Mouse (Mus musculus) neural tube, embryonic 11.5 days (tissue): ENCODE results near the gene Zfp786. TPM values are rescaled to one million over a fixed set of nuclear protein-coding genes. Genes with fewer than 3 reads are reported as not detected.
A peak's percentile ranks its signal among the peaks of the same experiment; 100 is the strongest.

Experiments used
- ATAC-seq: fragments of 200-750 bp; cut with Nextera tagmentation; 2 replicates; pipeline ENCODE4 v1.8.0; 2017; ENCODE audit warnings: moderate number of reproducible peaks, mild to moderate bottlenecking, moderate TSS enrichment, moderate library complexity; ENCODE audit not compliant: insufficient read depth, low FRiP score, low TSS enrichment
- DNase-seq: peaks from one replicate; pipeline ENCODE4 v3.0.0-alpha.2; 2015; ENCODE audit warnings: low spot score
- H3K27ac ChIP-seq: fragments of 300-500 bp; sonication (generic); 2 replicates; pipeline ENCODE4 v1.5.1; 2014; ENCODE audit warnings: low read depth, mild to moderate bottlenecking, low read length
- H3K27me3 ChIP-seq: fragments of 300-500 bp; sonication (generic); 2 replicates; pipeline ENCODE4 v1.6.1; 2014; ENCODE audit warnings: mild to moderate bottlenecking, low read length, mixed read lengths; ENCODE audit not compliant: control insufficient read depth, insufficient read depth
- H3K36me3 ChIP-seq: fragments of 300-500 bp; sonication (generic); 2 replicates; pipeline ENCODE4 v1.6.1; 2014; ENCODE audit warnings: mild to moderate bottlenecking, low read length, moderate library complexity, mixed read lengths; ENCODE audit not compliant: control insufficient read depth, insufficient read depth
- H3K4me1 ChIP-seq: fragments of 300-500 bp; sonication (generic); 2 replicates; pipeline ENCODE4 v1.6.1; 2014; ENCODE audit warnings: low read length, mixed read lengths; ENCODE audit not compliant: control insufficient read depth, insufficient read depth
- H3K4me2 ChIP-seq: fragments of 300-500 bp; sonication (generic); 2 replicates; pipeline ENCODE4 v1.6.1; 2014; ENCODE audit warnings: low read depth, mild to moderate bottlenecking, moderate library complexity
- H3K4me3 ChIP-seq: fragments of 300-500 bp; sonication (generic); 2 replicates; pipeline ENCODE4 v1.5.1; 2014; ENCODE audit warnings: low read depth, low read length
- H3K9ac ChIP-seq: fragments of 300-500 bp; sonication (generic); 2 replicates; pipeline ENCODE4 v1.6.1; 2014; ENCODE audit warnings: mild to moderate bottlenecking, low read length
- H3K9me3 ChIP-seq: fragments of 300-500 bp; sonication (generic); 2 replicates; pipeline ENCODE4 v1.6.1; 2016; ENCODE audit warnings: low read length; ENCODE audit not compliant: control insufficient read depth
- WGBS: fragments of 180-500 bp; shearing (Covaris S2); extraction: QIAGEN DNeasy Blood & Tissue Kit; methylation state at CpG from one replicate; pipeline ENCODE4 v1.1.7; 2014; 5-methylcytosine and 5-hydroxymethylcytosine counted together
- polyA plus RNA-seq: library from polyadenylated mRNA; unstranded; fragments of >200 nt; fragmentation: Nextera tagmentation; extraction: Ambion mirVana; gene quantifications from 2 replicates; pipeline ENCODE4 v1.2.1, GENCODE M21; 2014

The Zfp786 gene
- polyA plus RNA-seq, 1 experiment from 2014 or later = 6.9 TPM

DNA sequence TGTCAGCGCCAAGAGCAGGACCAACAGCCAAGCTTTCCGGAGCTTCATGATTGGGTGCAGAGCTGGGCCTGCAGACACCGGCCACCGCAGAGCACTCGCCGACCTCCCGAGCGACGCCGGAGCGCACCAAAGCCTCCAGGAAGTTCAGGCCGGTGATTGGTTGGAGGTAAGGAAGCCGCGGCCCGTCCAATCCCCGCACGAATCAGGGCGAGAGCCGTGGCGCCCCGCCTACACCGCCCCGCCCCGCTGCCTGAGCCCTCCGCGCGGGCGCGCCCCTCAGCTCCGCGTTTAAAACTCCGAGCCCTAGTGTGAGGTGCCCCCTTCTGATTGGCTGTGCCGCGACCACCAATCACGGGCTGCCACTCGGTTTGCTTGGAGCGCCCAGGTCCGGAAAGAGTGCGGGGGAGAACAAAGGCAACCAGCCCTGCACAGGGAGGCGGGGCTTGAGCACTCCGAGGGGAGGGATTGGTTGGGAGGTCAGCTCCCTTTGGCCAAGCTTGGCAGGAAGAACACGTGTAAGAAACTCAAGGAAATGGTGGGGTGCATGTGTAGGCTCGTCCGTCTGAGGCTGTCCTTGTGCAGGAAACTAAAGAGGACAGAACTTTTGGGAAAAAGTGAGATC lies 17.3 kb downstream of the Zfp786 start, which contains the start of gene Pdia4:
Pdia4 (minus strand) TSS at position 174 of the 622 bp plus-strand sequence.
- peak within 1 kb of the TSS; percentile 94 for H3K9ac ChIP-seq
- H3K9me3 ChIP-seq = no peaks in the 10 kb centered on the region
- H3K4me2 ChIP-seq = peak within 1 kb of the TSS; percentile 71
- under 1% methylated on average over 44 of the region's 44 CpGs for WGBS
- ATAC-seq (peak; percentile 99), DNase-seq (peak; percentile 99)
- H3K36me3 ChIP-seq = no peaks in the 10 kb centered on the region
- H3K4me3 ChIP-seq = peak within 1 kb of the TSS; percentile 80
- H3K4me1 ChIP-seq = peaks cover 21% of the 10 kb centered on the region; the same call in 1 of the 2 replicates
- H3K27me3 ChIP-seq = no peaks in the 10 kb centered on the region
- peak within 1 kb of the TSS; percentile 94 for H3K27ac ChIP-seq

DNA sequence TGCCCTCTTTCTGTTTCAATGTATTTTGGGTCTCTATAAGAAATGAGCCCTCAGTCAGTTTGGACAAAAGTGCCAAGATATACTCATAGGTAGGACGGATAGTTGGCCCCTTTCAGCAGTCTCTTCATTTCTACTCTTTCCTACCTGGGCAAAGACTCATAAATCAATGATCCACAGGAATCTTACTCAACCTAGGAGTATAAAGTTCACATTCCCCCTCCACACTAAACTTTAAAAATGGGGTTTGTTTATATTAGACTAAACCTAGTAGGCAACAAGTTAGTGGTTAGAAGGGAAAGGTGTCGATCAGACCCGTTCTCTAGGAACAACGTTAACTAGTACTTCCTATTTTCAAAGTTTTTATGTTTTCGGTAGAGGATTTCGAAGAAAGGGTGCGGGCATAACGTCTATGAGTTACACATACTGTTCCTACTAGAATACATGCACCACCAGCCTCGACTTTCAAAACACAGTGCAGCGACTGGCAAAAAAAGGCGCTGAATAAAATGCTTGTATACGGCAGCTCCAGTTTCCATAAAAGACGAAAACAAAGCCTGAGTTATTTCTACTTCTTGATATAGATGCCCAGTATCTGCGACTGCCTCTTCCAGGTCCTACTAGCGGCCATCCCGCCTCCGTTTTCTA lies 18.3 kb downstream of the Zfp786 start:
- no peaks in the 10 kb centered on the region for H3K9me3 ChIP-seq
- H3K27ac ChIP-seq = peak overlapping the region; percentile 94
- ATAC-seq (no peak), DNase-seq (no peak)
- peak overlapping the region; percentile 80 for H3K4me3 ChIP-seq
- peaks cover 21% of the 10 kb centered on the region; the same call in 1 of the 2 replicates for H3K4me1 ChIP-seq
- H3K4me2 ChIP-seq = peak overlapping the region; percentile 71
- WGBS = 2% methylated on average over 17 of the region's 17 CpGs
- peak overlapping the region; percentile 94 for H3K9ac ChIP-seq
- H3K36me3 ChIP-seq = no peaks in the 10 kb centered on the region
- no peaks in the 10 kb centered on the region for H3K27me3 ChIP-seq

DNA sequence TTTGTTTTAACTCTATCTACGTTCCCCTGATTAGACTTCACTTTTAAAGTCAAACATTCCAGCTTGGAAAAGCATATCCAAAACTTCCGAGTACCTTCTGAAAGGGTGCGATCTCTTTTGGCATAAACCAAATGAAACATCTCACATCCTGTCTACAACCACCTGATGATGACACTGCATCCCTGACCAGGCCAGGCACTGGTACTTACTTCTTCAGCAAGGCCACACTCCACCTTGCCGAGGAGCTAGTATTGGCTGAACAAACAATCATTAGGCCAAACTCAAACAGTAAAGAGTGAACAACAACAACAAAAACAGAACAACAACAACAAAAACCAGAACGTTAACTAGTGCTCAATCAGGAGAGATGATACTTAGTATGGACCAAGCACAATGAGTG lies 19.3 kb downstream of the Zfp786 start:
- Histone ChIP-seq H3K4me3 (peak overlapping the region; percentile 80), H3K36me3 (no peaks in the 10 kb centered on the region; the same call in 1 of the 2 replicates), H3K9me3 (no peaks in the 10 kb centered on the region), H3K4me2 (peak overlapping the region; percentile 71), H3K27ac (no peak overlapping the region), H3K9ac (peak overlapping the region; percentile 94), H3K27me3 (no peaks in the 10 kb centered on the region), H3K4me1 (peaks cover 21% of the 10 kb centered on the region; the same call in 1 of the 2 replicates)
- no peak for ATAC-seq
- no peak for DNase-seq
- 72% methylated on average over 5 of the region's 5 CpGs for WGBS

DNA sequence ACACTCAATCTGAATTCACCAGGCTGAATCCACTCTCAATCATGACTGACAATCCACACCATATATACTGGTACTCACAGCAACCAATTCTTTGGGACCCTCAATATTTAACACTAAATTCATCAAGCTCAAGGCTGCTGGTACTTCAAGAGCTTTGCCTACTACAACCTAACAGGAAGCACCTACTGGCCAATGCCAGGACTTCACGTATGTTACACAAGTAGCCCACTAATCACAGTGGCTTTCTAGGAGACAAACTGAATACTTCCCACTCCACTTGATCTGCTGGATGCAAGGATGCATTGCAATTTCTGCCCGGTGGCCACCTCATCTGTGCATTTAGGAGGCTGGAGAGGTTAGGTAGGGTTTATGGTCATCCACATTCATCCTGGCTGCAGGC lies 20.5 kb downstream of the Zfp786 start:
- no peak overlapping the region for H3K9ac ChIP-seq
- DNase-seq = no peak
- no peak overlapping the region for H3K27ac ChIP-seq
- H3K9me3 ChIP-seq = no peaks in the 10 kb centered on the region
- H3K4me2 ChIP-seq = peak overlapping the region; percentile 14; the same call in 1 of the 2 replicates
- peaks cover 21% of the 10 kb centered on the region; the same call in 1 of the 2 replicates for H3K4me1 ChIP-seq
- H3K36me3 ChIP-seq = peaks cover 7% of the 10 kb centered on the region
- H3K27me3 ChIP-seq = no peaks in the 10 kb centered on the region
- WGBS = 84% methylated on average over 2 of the region's 2 CpGs
- no peak for ATAC-seq
- H3K4me3 ChIP-seq = no peak overlapping the region

DNA sequence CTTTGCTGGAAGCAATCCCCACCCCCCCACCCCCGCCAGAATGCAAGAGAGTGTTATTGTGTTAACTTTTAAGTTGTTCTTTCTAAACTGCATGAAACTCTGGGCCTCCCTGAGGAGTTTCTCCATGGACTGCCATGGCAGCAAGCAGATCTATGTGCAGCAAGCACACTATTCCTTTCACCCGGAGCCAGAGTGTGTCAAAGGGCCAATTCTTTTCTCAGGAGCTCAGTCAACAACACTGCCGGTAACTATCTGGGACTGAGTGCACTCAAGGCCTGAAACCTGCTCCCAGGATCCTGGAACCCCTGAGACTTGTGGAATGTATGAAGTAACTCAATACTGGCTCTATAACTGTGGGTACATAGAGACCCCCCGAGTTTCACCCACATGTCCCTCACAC lies 21.6 kb downstream of the Zfp786 start:
- H3K4me3 ChIP-seq = no peak overlapping the region
- no peak for ATAC-seq
- H3K27me3 ChIP-seq = no peaks in the 10 kb centered on the region
- no peak for DNase-seq
- WGBS = 80% methylated on average over 4 of the region's 4 CpGs
- H3K9me3 ChIP-seq = no peaks in the 10 kb centered on the region
- H3K9ac ChIP-seq = no peak overlapping the region
- no peak overlapping the region for H3K4me2 ChIP-seq
- peaks cover 17% of the 10 kb centered on the region; the same call in 1 of the 2 replicates for H3K4me1 ChIP-seq
- no peak overlapping the region; the same call in 1 of the 2 replicates for H3K27ac ChIP-seq
- H3K36me3 ChIP-seq = peaks cover 11% of the 10 kb centered on the region

DNA sequence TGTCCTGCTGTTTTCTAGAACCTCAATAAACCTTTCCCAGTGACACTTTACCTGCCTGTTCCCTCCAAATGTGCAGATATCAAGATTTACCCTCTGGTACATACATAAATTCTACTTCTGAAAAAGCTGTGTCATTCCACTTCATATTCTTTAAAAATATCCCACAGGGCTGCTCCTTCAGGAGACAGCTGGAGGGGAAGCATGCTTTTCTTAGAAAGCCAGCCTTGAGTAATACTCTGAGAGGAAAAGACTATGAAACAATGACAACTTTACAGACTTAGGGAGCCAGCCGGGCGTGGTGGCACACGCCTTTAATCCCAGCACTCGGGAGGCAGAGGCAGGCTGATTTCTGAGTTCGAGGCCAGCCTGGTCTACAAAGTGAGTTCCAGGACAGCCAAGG lies 22.1 kb downstream of the Zfp786 start:
- WGBS = 87% methylated on average over 5 of the region's 5 CpGs
- no peaks in the 10 kb centered on the region for H3K9me3 ChIP-seq
- DNase-seq = no peak
- no peak overlapping the region for H3K27ac ChIP-seq
- no peak overlapping the region for H3K4me3 ChIP-seq
- peaks cover 16% of the 10 kb centered on the region for H3K36me3 ChIP-seq
- no peak for ATAC-seq
- peaks cover 17% of the 10 kb centered on the region; the same call in 1 of the 2 replicates for H3K4me1 ChIP-seq
- no peaks in the 10 kb centered on the region for H3K27me3 ChIP-seq
- no peak overlapping the region for H3K9ac ChIP-seq
- no peak overlapping the region for H3K4me2 ChIP-seq

DNA sequence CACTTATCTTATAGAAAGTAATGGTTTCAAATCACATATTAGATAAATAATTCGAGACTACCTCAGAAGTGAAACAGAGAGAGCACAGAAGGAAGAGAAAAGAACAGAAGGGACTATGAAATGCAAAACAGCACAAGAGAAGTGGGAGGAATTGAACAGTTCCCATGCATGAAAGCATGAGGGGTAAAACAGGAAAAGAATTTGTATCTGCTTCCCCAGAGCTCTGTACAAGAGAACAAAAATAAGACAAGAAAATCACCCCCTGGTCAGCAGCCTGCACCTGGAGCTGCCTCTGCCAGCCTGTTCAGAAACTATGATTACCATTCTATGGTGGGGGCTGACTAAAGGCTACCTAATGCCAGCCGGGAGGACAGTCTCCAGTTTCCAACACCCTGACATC lies 23.2 kb downstream of the Zfp786 start:
- H3K27me3 ChIP-seq = no peaks in the 10 kb centered on the region
- ATAC-seq (no peak), DNase-seq (no peak)
- no peak overlapping the region for H3K9ac ChIP-seq
- H3K4me2 ChIP-seq = no peak overlapping the region
- WGBS = 85% methylated on average over 2 of the region's 2 CpGs
- H3K9me3 ChIP-seq = no peaks in the 10 kb centered on the region
- peaks cover 26% of the 10 kb centered on the region for H3K36me3 ChIP-seq
- H3K27ac ChIP-seq = no peak overlapping the region
- H3K4me1 ChIP-seq = peaks cover 17% of the 10 kb centered on the region; the same call in 1 of the 2 replicates
- H3K4me3 ChIP-seq = no peak overlapping the region

DNA sequence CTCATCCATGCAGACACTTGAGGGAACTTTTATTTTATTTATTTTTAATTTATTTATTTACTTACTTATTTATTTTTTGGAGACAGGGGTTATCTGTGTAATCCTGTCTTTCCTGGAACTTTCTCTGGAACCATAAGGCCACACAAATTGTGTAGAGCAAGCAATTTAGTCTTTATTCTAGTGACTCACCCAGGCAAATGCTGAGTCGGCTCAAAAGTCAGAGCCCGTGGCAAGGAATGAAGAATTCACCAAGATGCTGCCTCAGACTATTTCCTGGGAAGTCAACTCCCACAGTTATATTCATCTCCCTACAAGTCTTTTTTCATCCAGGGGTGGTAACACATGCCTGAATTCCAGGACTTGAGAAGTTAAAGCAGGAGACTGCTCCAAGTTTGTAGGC lies 25.1 kb downstream of the Zfp786 start:
- H3K9ac ChIP-seq = no peak overlapping the region
- H3K4me3 ChIP-seq = no peak overlapping the region
- ATAC-seq (no peak), DNase-seq (no peak)
- H3K27ac ChIP-seq = no peak overlapping the region
- peaks cover 35% of the 10 kb centered on the region for H3K36me3 ChIP-seq
- 83% methylated on average over 2 of the region's 2 CpGs for WGBS
- H3K27me3 ChIP-seq = no peaks in the 10 kb centered on the region
- H3K4me2 ChIP-seq = no peak overlapping the region
- H3K9me3 ChIP-seq = no peaks in the 10 kb centered on the region
- H3K4me1 ChIP-seq = peaks cover 8% of the 10 kb centered on the region; the same call in 1 of the 2 replicates
